Mouse (Mus musculus) testis, postnatal 10 days (tissue): ENCODE results near the gene Efcab11.
"Not testable (repeated sequence)": the region's sequence is repeated elsewhere in the genome, so short reads cannot be mapped to it uniquely, and the experiment has no call there.

Source experiments
- DNase-seq: peaks from one replicate; pipeline ENCODE4 v3.0.0; 2021; ENCODE audit warnings: low spot score

The Efcab11 gene

GRCm38 (mm10) chr12:99807891-99808290 is 76.3 kb downstream of the Efcab11 start:
- DNase-seq = no peak

- DNase-seq = not testable (repeated sequence)
Measured at GRCm38 (mm10) chr12:99806741-99807140, 77.5 kb downstream of the Efcab11 start.

GRCm38 (mm10) chr12:99795921-99796320 is 88.3 kb downstream of the Efcab11 start:
- no peak for DNase-seq

GRCm38 (mm10) chr12:99794792-99795620 is 89.2 kb downstream of the Efcab11 start:
- no peak for DNase-seq

GRCm38 (mm10) chr12:99794158-99794515 is 90.1 kb downstream of the Efcab11 start:
- DNase-seq = no peak

- DNase-seq = no peak
Measured at GRCm38 (mm10) chr12:99793465-99794157, 90.6 kb downstream of the Efcab11 start.

GRCm38 (mm10) chr12:99789283-99789960 is 94.8 kb downstream of the Efcab11 start:
- DNase-seq = no peak

- no peak for DNase-seq
Measured at GRCm38 (mm10) chr12:99781774-99782173, 102.5 kb downstream of the Efcab11 start.

- DNase-seq = no peak
Measured at GRCm38 (mm10) chr12:99780396-99780795, 103.8 kb downstream of the Efcab11 start.

GRCm38 (mm10) chr12:99779908-99780307 is 104.3 kb downstream of the Efcab11 start:
- no peak for DNase-seq

- no peak for DNase-seq
Measured at GRCm38 (mm10) chr12:99776497-99777139, 107.6 kb downstream of the Efcab11 start.

GRCm38 (mm10) chr12:99774864-99775263 is 109.4 kb downstream of the Efcab11 start:
- DNase-seq = no peak

- no peak for DNase-seq
Measured at GRCm38 (mm10) chr12:99773636-99774193, 110.5 kb downstream of the Efcab11 start.

- DNase-seq = no peak
Measured at GRCm38 (mm10) chr12:99771018-99771417, 113.2 kb downstream of the Efcab11 start.

GRCm38 (mm10) chr12:99769626-99770025 is 114.6 kb downstream of the Efcab11 start:
- DNase-seq = no peak

GRCm38 (mm10) chr12:99767691-99768090 is 116.5 kb downstream of the Efcab11 start:
- DNase-seq = no peak

GRCm38 (mm10) chr12:99765979-99766378 is 118.3 kb downstream of the Efcab11 start:
- DNase-seq = no peak

- DNase-seq = no peak
Measured at GRCm38 (mm10) chr12:99764053-99764452, 120.2 kb downstream of the Efcab11 start.

- DNase-seq = no peak
Measured at GRCm38 (mm10) chr12:99757754-99758526, 126.3 kb downstream of the Efcab11 start.

- DNase-seq = no peak
Measured at GRCm38 (mm10) chr12:99756914-99757687, 127.1 kb downstream of the Efcab11 start.
